Mouse (Mus musculus) hindbrain, postnatal 0 days (tissue): ENCODE results near the gene Brca1. TPM values are rescaled to one million over a fixed set of nuclear protein-coding genes. Genes with fewer than 3 reads are reported as not detected.

Experiments used
- ATAC-seq: fragments of 200-750 bp; cut with Nextera tagmentation; 2 replicates; pipeline ENCODE4 v1.8.0; 2017; ENCODE audit warnings: mild to moderate bottlenecking, moderate TSS enrichment, moderate library complexity
- DNase-seq: peaks from one replicate; pipeline ENCODE4 v3.0.0-alpha.2; 2015; ENCODE audit warnings: low spot score
- H3K27ac ChIP-seq: fragments of 300-500 bp; sonication (generic); 2 replicates; pipeline ENCODE4 v1.5.1; 2014; ENCODE audit warnings: mild to moderate bottlenecking
- H3K27me3 ChIP-seq: fragments of 300-500 bp; sonication (generic); 2 replicates; pipeline ENCODE4 v1.6.1; 2014; ENCODE audit warnings: low read length, mixed read lengths; ENCODE audit not compliant: insufficient read depth
- H3K36me3 ChIP-seq: fragments of 300-500 bp; sonication (generic); 2 replicates; pipeline ENCODE4 v1.6.1; 2014; ENCODE audit warnings: low read length, mixed read lengths; ENCODE audit not compliant: insufficient read depth
- H3K4me1 ChIP-seq: fragments of 300-500 bp; sonication (generic); 2 replicates; pipeline ENCODE4 v1.6.1; 2014; ENCODE audit warnings: antibody characterized with exemption, low read length, mixed read lengths; ENCODE audit not compliant: insufficient read depth
- H3K4me2 ChIP-seq: fragments of 300-500 bp; sonication (generic); 2 replicates; pipeline ENCODE4 v1.6.1; 2014; ENCODE audit warnings: low read depth, mild to moderate bottlenecking, low read length, moderate library complexity, mixed read lengths
- H3K4me3 ChIP-seq: fragments of 300-500 bp; sonication (generic); 2 replicates; pipeline ENCODE4 v1.5.1; 2014; ENCODE audit warnings: low read length
- H3K9ac ChIP-seq: fragments of 300-500 bp; sonication (generic); replicated peaks from 2 replicates; pipeline ENCODE4 v1.6.1; 2014; ENCODE audit warnings: mild to moderate bottlenecking, low read length, moderate library complexity, mixed read lengths
- H3K9me3 ChIP-seq: fragments of 300-500 bp; sonication (generic); 2 replicates; pipeline ENCODE4 v1.6.1; 2016; ENCODE audit warnings: low read length, mixed read lengths
- CTCF ChIP-seq: IDR thresholded peaks from 2 replicates; pipeline ENCODE4 v1.5.1; 2016; ENCODE audit warnings: antibody characterized with exemption, control low read depth, low read depth
- WGBS: fragments of 180-500 bp; shearing (Covaris S2); extraction: QIAGEN DNeasy Blood & Tissue Kit; methylation state at CpG from one replicate; pipeline ENCODE4 v1.1.7; 2014; 5-methylcytosine and 5-hydroxymethylcytosine counted together
- polyA plus RNA-seq: library from polyadenylated mRNA; unstranded; fragments of >200 nt; fragmentation: Nextera tagmentation; extraction: Ambion mirVana; gene quantifications from 2 replicates; pipeline ENCODE4 v1.2.1, GENCODE M21; 2015
- total RNA-seq: library from RNA; depleted of rRNA; stranded (reverse); fragments of >200 nt; gene quantifications from 2 replicates; pipeline ENCODE4 v1.2.3, GENCODE M21; 2014

Gene Brca1
- total and polyA plus RNA-seq, 2 experiments from 2014 or later = 2.4 to 8.5 TPM

DNA sequence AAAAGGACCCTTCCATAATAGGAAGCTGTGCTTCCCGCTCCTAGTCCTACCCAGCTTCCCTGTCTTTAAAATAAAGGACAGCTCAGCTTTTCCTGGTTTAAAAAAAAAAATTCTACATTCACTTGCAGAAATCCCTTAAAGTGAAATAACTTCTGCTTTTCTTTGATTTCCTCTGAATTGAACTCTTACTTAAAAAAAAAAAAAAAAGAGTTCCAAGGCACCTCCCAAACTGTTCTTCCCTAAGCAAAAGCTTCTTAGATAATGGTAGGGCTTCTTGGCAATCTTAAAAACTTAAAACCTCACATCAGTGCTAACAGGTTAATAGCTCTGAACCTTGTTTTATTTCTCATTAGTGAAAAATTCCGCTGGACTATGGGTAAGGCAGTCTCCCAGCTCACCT, 31.4 kb upstream of the Brca1 start:
- ATAC-seq (no peak), DNase-seq (no peak)
- Histone ChIP-seq H3K36me3 (peaks cover 17% of the 10 kb centered on the region), H3K4me3 (no peak overlapping the region), H3K4me2 (no peak overlapping the region), H3K9ac (no peak overlapping the region), H3K9me3 (no peaks in the 10 kb centered on the region), H3K27me3 (no peaks in the 10 kb centered on the region), H3K27ac (no peak overlapping the region), H3K4me1 (0 out of 2 replicates have a peak, but pooled peaks cover 6% of the 10 kb centered on the region)
- TF ChIP-seq CTCF = no peak
- WGBS = 91% methylated on average over 2 of the region's 2 CpGs

- 0 out of 2 replicates have a peak, but pooled peaks cover 6% of the 10 kb centered on the region for H3K4me1 ChIP-seq
- DNase-seq = peak; percentile 55
- no peak for TF ChIP-seq CTCF
- 22% methylated on average over 30 of the region's 31 CpGs for WGBS
- H3K4me2 ChIP-seq = peak within 1 kb of the TSS; percentile 56
- no peak within 1 kb of the TSS for H3K27ac ChIP-seq
- H3K4me3 ChIP-seq = peak within 1 kb of the TSS; percentile 33
- H3K9ac ChIP-seq = peak within 1 kb of the TSS; percentile 40; the same call in 1 of the 2 replicates
- no peak for ATAC-seq
- no peaks in the 10 kb centered on the region for H3K27me3 ChIP-seq
- H3K9me3 ChIP-seq = no peaks in the 10 kb centered on the region
- peaks cover 26% of the 10 kb centered on the region for H3K36me3 ChIP-seq
Observed at GRCm38 (mm10) chr11:101582054-101583035, 30.6 kb upstream of the Brca1 start, which contains the start of gene Tmem106a. Gene Tmem106a, plus strand, starts transcription at chr11:101582242.

DNA sequence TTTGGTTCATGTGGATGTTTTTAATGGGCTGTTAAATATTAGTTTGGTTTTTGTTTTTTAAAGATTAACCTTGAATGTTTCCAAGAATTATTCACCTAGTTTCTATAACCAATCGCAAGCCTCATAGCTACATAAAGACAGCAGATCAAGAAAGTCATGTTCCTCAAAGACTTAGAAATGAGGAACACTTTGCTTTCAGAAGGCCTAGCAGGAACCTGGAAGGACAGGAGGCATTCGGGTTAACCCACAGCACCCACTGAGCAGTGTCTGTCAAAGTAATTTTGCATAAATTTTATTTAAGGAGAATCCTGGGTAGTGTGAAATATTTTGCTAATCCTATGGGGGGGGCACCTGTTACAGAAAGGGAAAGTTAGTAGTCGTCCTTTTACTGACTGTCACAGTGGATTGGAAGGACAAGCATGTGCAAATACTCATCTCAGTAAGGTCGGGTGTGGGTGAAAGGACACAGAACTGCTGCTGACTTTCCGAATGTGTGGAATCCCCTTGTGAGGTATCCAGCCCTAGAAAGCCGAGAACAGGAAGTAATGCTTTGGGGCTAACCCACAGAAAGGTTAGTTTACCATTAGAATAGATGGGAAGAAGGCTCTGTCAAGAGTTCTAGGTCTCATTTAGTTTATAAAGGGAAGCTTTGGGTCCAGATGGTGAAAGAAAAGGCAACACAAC, 29.5 kb upstream of the Brca1 start:
- H3K4me3 ChIP-seq = no peak overlapping the region
- no peak for ATAC-seq
- peaks cover 36% of the 10 kb centered on the region for H3K36me3 ChIP-seq
- no peaks in the 10 kb centered on the region for H3K27me3 ChIP-seq
- H3K9me3 ChIP-seq = no peaks in the 10 kb centered on the region
- H3K4me2 ChIP-seq = no peak overlapping the region
- no peak for DNase-seq
- no peak for TF ChIP-seq CTCF
- 0 out of 2 replicates have a peak, but pooled peaks cover 6% of the 10 kb centered on the region for H3K4me1 ChIP-seq
- WGBS = 78% methylated on average over 6 of the region's 6 CpGs
- H3K9ac ChIP-seq = no peak overlapping the region
- H3K27ac ChIP-seq = no peak overlapping the region

DNA sequence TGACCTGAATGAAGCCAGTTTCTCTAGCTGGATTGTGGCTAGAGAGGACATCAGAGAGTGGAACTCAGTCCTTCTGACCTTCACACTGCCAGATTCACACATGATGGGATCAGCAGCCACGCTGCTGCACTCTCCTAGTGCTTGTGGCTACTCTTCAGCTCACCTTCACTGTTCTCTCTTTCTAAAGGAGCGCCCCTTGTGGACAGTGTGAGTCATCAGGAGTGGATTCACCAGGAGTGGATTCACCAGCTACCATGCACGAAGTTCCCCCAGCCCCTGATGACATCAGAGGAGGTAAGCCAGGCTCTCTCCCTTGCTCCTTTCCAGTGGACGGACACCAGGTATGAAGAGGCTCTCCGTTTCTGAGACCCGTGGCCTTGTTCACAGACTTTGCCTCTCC, 24.4 kb upstream of the Brca1 start:
- Histone ChIP-seq H3K27ac (no peak overlapping the region), H3K4me3 (no peak overlapping the region), H3K36me3 (peaks cover 77% of the 10 kb centered on the region), H3K27me3 (no peaks in the 10 kb centered on the region), H3K9ac (no peak overlapping the region), H3K9me3 (no peaks in the 10 kb centered on the region), H3K4me1 (no peaks in the 10 kb centered on the region), H3K4me2 (no peak overlapping the region)
- ATAC-seq = no peak
- TF ChIP-seq CTCF = peak; percentile 49
- peak; percentile 26 for DNase-seq
- WGBS = 79% methylated on average over 6 of the region's 6 CpGs

- no peak for TF ChIP-seq CTCF
- WGBS = 91% methylated on average over 3 of the region's 3 CpGs
- no peaks in the 10 kb centered on the region for H3K9me3 ChIP-seq
- H3K4me1 ChIP-seq = no peaks in the 10 kb centered on the region
- ATAC-seq = no peak
- peaks cover 74% of the 10 kb centered on the region for H3K36me3 ChIP-seq
- H3K9ac ChIP-seq = no peak overlapping the region
- H3K27ac ChIP-seq = no peak overlapping the region
- H3K27me3 ChIP-seq = no peaks in the 10 kb centered on the region
- no peak overlapping the region for H3K4me3 ChIP-seq
- no peak overlapping the region for H3K4me2 ChIP-seq
- DNase-seq = no peak
Observed at GRCm38 (mm10) chr11:101568421-101568820, 16.7 kb upstream of the Brca1 start.

DNA sequence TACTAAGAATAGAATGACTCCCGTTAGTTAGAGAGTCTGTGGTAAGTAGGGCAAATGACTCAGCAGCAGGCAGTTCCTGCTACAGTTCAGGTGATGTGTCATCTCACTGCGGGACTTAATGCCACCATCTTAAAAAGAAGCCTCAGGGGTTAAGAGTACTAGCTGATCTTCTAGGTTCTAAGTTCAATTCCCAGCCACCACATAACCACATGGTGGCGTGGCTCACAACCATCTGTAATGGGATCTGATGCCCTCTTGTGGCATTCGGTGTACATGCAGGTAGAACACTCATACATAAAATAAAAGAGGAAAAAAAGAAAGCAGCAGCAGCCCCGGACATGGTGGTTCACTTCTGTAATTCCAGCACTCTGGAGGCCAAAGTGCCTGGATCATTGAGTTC, 10.6 kb upstream of the Brca1 start:
- H3K9ac ChIP-seq = no peak overlapping the region
- peaks cover 54% of the 10 kb centered on the region for H3K36me3 ChIP-seq
- H3K27me3 ChIP-seq = no peaks in the 10 kb centered on the region
- peak; percentile 88 for TF ChIP-seq CTCF
- H3K27ac ChIP-seq = no peak overlapping the region
- H3K4me3 ChIP-seq = no peak overlapping the region
- DNase-seq (peak; percentile 80), ATAC-seq (no peak)
- 32% methylated on average over 5 of the region's 5 CpGs for WGBS
- no peaks in the 10 kb centered on the region for H3K9me3 ChIP-seq
- H3K4me1 ChIP-seq = no peaks in the 10 kb centered on the region
- H3K4me2 ChIP-seq = no peak overlapping the region
